Mouse (Mus musculus) kidney, adult 2 months (tissue): ENCODE results near the gene Gpn2. TPM values are rescaled to one million over a fixed set of nuclear protein-coding genes. Genes with fewer than 3 reads are reported as not detected.

Experiments
- DNase-seq: peaks from one replicate; pipeline ENCODE4 v3.0.0; 2021
- H3K27ac ChIP-seq: fragments of 200-500 bp; 2 replicates; pipeline ENCODE4 v1.5.1; 2012; ENCODE audit warnings: low read depth, low read length, control low read depth, inconsistent platforms; ENCODE audit not compliant: insufficient read depth
- H3K27me3 ChIP-seq: fragments of 200-500 bp; replicated peaks from 2 replicates; pipeline ENCODE4 v1.6.1; 2012; ENCODE audit warnings: mild to moderate bottlenecking, moderate library complexity, low read length, inconsistent platforms; ENCODE audit not compliant: control insufficient read depth, insufficient read depth
- H3K36me3 ChIP-seq: fragments of 200-500 bp; 2 replicates; pipeline ENCODE4 v1.6.1; 2012; ENCODE audit warnings: mild to moderate bottlenecking, moderate library complexity, low read length, inconsistent platforms; ENCODE audit not compliant: control insufficient read depth, insufficient read depth
- H3K4me1 ChIP-seq: fragments of 200-500 bp; 2 replicates; pipeline ENCODE4 v1.6.1; 2011; ENCODE audit warnings: low read length; ENCODE audit not compliant: control insufficient read depth, insufficient read depth
- H3K4me3 ChIP-seq: fragments of 200-500 bp; 2 replicates; pipeline ENCODE4 v1.5.1; 2011; ENCODE audit warnings: mild to moderate bottlenecking, low read depth, low read length, control low read depth; ENCODE audit not compliant: insufficient read depth
- CTCF ChIP-seq: fragments of 200-500 bp; conservative IDR thresholded peaks from 2 replicates; pipeline ENCODE4 v1.5.1; 2011; ENCODE audit warnings: low read depth, mild to moderate bottlenecking, control low read depth, low read length, moderate library complexity, mixed read lengths; ENCODE audit not compliant: insufficient read depth, insufficient read length
- POLR2A ChIP-seq: fragments of 200-500 bp; IDR thresholded peaks from one replicate; pipeline ENCODE4 v1.6.1; 2011; ENCODE audit warnings: low read depth, low read length, control low read depth
- WGBS: fragments of 180-500 bp; shearing (Covaris S2); methylation state at CpG from one replicate; pipeline ENCODE4 v1.1.7; 2018; 5-methylcytosine and 5-hydroxymethylcytosine counted together
- polyA plus RNA-seq: library from polyadenylated mRNA; depleted of rRNA; stranded (reverse); fragments of >200 nt; gene quantifications from 2 replicates; pipeline ENCODE4 v1.2.3, GENCODE M21; 2012

Gene Gpn2
- polyA plus RNA-seq, 1 experiment, result 26.7 TPM

GRCm38 (mm10) chr4:133553448-133554330 is 30.5 kb upstream of the Gpn2 start:
- TF ChIP-seq POLR2A, result no peak
- Histone ChIP-seq H3K4me1 (peaks cover 8% of the 10 kb centered on the region; the same call in 1 of the 2 replicates), H3K27me3 (no peaks in the 10 kb centered on the region), H3K36me3 (no peaks in the 10 kb centered on the region), H3K4me3 (peak overlapping the region; percentile 43), H3K27ac (peak overlapping the region; percentile 78)
- DNase-seq, result no peak
- WGBS, result 70% methylated on average over 19 of the region's 19 CpGs

- Histone ChIP-seq H3K4me1 (peaks cover 8% of the 10 kb centered on the region; the same call in 1 of the 2 replicates), H3K4me3 (no peak overlapping the region), H3K27me3 (no peaks in the 10 kb centered on the region), H3K36me3 (no peaks in the 10 kb centered on the region), H3K27ac (0 out of 2 replicates have a peak overlapping the region, but pooled peaks have one; percentile 1)
- TF ChIP-seq POLR2A, result no peak
- no peak for TF ChIP-seq CTCF
- peak; percentile 90 for DNase-seq
- WGBS, result 28% methylated on average over 10 of the region's 10 CpGs
Observed at GRCm38 (mm10) chr4:133557041-133557717, 27.0 kb upstream of the Gpn2 start.

- no peak overlapping the region for H3K4me3 ChIP-seq
- no peaks in the 10 kb centered on the region for H3K36me3 ChIP-seq
- no peaks in the 10 kb centered on the region for H3K27me3 ChIP-seq
- peaks cover 18% of the 10 kb centered on the region; the same call in 1 of the 2 replicates for H3K4me1 ChIP-seq
- TF ChIP-seq CTCF, result no peak
- TF ChIP-seq POLR2A, result no peak
- no peak for DNase-seq
- H3K27ac ChIP-seq, result no peak overlapping the region
- 78% methylated on average over 4 of the region's 4 CpGs for WGBS
Observed at GRCm38 (mm10) chr4:133559846-133560245, 24.3 kb upstream of the Gpn2 start.

- no peak overlapping the region for H3K27ac ChIP-seq
- DNase-seq, result no peak
Observed at GRCm38 (mm10) chr4:133561622-133562021, 22.5 kb upstream of the Gpn2 start.

GRCm38 (mm10) chr4:133563123-133563571 is 21.0 kb upstream of the Gpn2 start:
- Histone ChIP-seq H3K4me1 (peaks cover 10% of the 10 kb centered on the region; the same call in 1 of the 2 replicates), H3K4me3 (no peak overlapping the region), H3K36me3 (no peaks in the 10 kb centered on the region), H3K27me3 (no peaks in the 10 kb centered on the region), H3K27ac (peak overlapping the region; percentile 93)
- peak; percentile 85 for DNase-seq
- 34% methylated on average over 11 of the region's 11 CpGs for WGBS
- no peak for TF ChIP-seq POLR2A
- TF ChIP-seq CTCF, result no peak

More at GRCm38 (mm10) chr4:133561622-133562021, 22.5 kb upstream of the Gpn2 start:
- Histone ChIP-seq H3K4me1 (peaks cover 18% of the 10 kb centered on the region; the same call in 1 of the 2 replicates), H3K36me3 (no peaks in the 10 kb centered on the region), H3K27me3 (no peaks in the 10 kb centered on the region), H3K4me3 (no peak overlapping the region)
- 61% methylated on average over 4 of the region's 4 CpGs for WGBS
- TF ChIP-seq POLR2A, result no peak
- no peak for TF ChIP-seq CTCF

GRCm38 (mm10) chr4:133567251-133567650 is 16.9 kb upstream of the Gpn2 start:
- Histone ChIP-seq H3K4me3 (no peak overlapping the region), H3K4me1 (peaks cover 21% of the 10 kb centered on the region; the same call in 1 of the 2 replicates), H3K27ac (no peak overlapping the region), H3K36me3 (no peaks in the 10 kb centered on the region), H3K27me3 (no peaks in the 10 kb centered on the region)
- no peak for TF ChIP-seq CTCF
- no peak for TF ChIP-seq POLR2A
- 21% methylated on average over 8 of the region's 8 CpGs for WGBS
- peak; percentile 38 for DNase-seq
